In the genomic region with DNA sequence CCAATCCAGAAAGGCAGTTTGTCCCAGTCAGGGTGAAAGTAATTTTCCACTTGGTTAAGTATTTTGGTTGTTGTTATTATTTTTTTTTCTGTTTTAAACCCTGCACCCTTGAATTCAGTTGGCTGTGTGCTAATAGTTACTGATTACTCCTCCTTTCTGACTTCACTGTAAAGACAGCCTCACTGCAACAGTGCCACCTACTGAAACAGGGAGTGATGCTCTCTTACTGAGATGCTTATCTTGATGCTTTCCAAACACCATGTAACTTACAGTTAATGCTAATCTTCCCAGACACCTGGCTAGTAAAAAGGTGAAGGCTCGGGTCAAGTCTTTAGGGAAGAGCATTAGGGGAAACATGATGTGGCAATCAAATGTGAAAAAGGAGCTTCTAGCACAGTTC, we compare ENCODE assay signal across 9 mouse cellular contexts.
DNase-seq lines count a peak whose midpoint lies in the region; ATAC-seq and TF ChIP-seq lines count a peak whose summit lies in the region.
"Had no signal": no experiment of that assay in that cellular context is flagged by ENCODE, and none has a peak within 500 bp of the region (broad histone marks: within the 10 kb centered on the region; RNA-seq: fewer than 3 reads in every experiment).

No protein-coding gene starts in this region.

- no peak for ATAC-seq in erythroblast, adult 5-6 weeks (replicated peaks; ENCODE audit: low FRiP score, poor library complexity, severe bottlenecking)
- no peak for ATAC-seq in midbrain, embryonic 13.5 days
- ATAC-seq: liver, embryonic 12.5 days had no signal

- DNase-seq in kidney, adult 2 months: peak; percentile 30
- no peak for DNase-seq in kidney, adult 11 months
- peak; percentile 3 for DNase-seq in ES-E14 (ENCODE audit: low read depth, low spot score)
- peak; percentile 2 for DNase-seq in brain, embryonic 18.5 days (ENCODE audit: low read depth, low spot score)
- DNase-seq in left cerebral cortex, postnatal 4 days: peak; percentile 11
- DNase-seq in testis, postnatal 10 days (ENCODE audit: low spot score): no peak

- no peak overlapping the region for H3K4me3 ChIP-seq in kidney, adult 2 months (ENCODE audit: insufficient read depth, low read depth, low read length)
- H3K4me3 ChIP-seq in ES-E14 (ENCODE audit: insufficient read depth in 1 of 2, low read depth in 1 of 2, low read length in 2 of 2, poor library complexity in 1 of 2, severe bottlenecking in 1 of 2): no peak overlapping the region
- H3K4me3 ChIP-seq in midbrain, embryonic 13.5 days (replicated peaks): no peak overlapping the region
- H3K4me3 ChIP-seq: liver, embryonic 12.5 days had no signal

- no peak overlapping the region for H3K4me2 ChIP-seq in midbrain, embryonic 13.5 days (replicated peaks)
- H3K4me2 ChIP-seq: liver, embryonic 12.5 days had no signal

- 0 out of 2 replicates have a peak, but pooled peaks have one; percentile 2 for TF ChIP-seq CTCF in kidney, adult 2 months (conservative IDR thresholded peaks at IDR 0.05; ENCODE audit: insufficient read depth, insufficient read length, low read depth, low read length)

- no peaks in the 10 kb centered on the region for H3K27me3 ChIP-seq in kidney, adult 2 months (replicated peaks; ENCODE audit: control insufficient read depth, insufficient read depth, low read length)
- H3K27me3 ChIP-seq in midbrain, embryonic 13.5 days: no peaks in the 10 kb centered on the region
- H3K27me3 ChIP-seq: liver, embryonic 12.5 days had no signal

- in situ Hi-C loops in ES-E14 (cut with MboI; ENCODE audit: low sequenced_read_pairs in 2 of 2, unreplicated experiment in 2 of 2): no loop called here

- intact Hi-C loops in left cerebral cortex, postnatal 4 days (cut with DNase I): loop anchor here (5.0 kb wide), 1 partner anchor 279 kb away; no protein-coding TSS in a partner anchor

- H3K9me3 ChIP-seq in ES-E14 (ENCODE audit: control insufficient read depth, insufficient read depth, low read depth, low read length): no peaks in the 10 kb centered on the region
- no peaks in the 10 kb centered on the region for H3K9me3 ChIP-seq in midbrain, embryonic 13.5 days
- H3K9me3 ChIP-seq: liver, embryonic 12.5 days had no signal

- H3K27ac ChIP-seq in kidney, adult 2 months (ENCODE audit: insufficient read depth, low read depth, low read length): no peak overlapping the region
- no peak overlapping the region for H3K27ac ChIP-seq in ES-E14 (ENCODE audit: insufficient read depth, low read depth, low read length, poor library complexity, severe bottlenecking)
- H3K27ac ChIP-seq in midbrain, embryonic 13.5 days: no peak overlapping the region
- H3K27ac ChIP-seq: liver, embryonic 12.5 days had no signal

- TF ChIP-seq POLR2A in kidney, adult 2 months (IDR thresholded peaks at IDR 0.05; ENCODE audit: low read depth, low read length): no peak

- no peaks in the 10 kb centered on the region for H3K36me3 ChIP-seq in kidney, adult 2 months (ENCODE audit: control insufficient read depth, insufficient read depth, low read length)
- H3K36me3 ChIP-seq in ES-E14 (ENCODE audit: control insufficient read depth, insufficient read depth, low read length, poor library complexity, severe bottlenecking): no peaks in the 10 kb centered on the region
- no peaks in the 10 kb centered on the region for H3K36me3 ChIP-seq in midbrain, embryonic 13.5 days
- H3K36me3 ChIP-seq: liver, embryonic 12.5 days had no signal

- H3K9ac ChIP-seq in ES-E14 (ENCODE audit: insufficient read depth, low read depth, low read length, poor library complexity, severe bottlenecking): no peak overlapping the region
- H3K9ac ChIP-seq in midbrain, embryonic 13.5 days (replicated peaks): no peak overlapping the region
- H3K9ac ChIP-seq: liver, embryonic 12.5 days had no signal

- H3K4me1 ChIP-seq in kidney, adult 2 months (ENCODE audit: control insufficient read depth, insufficient read depth, low read length): no peaks in the 10 kb centered on the region
- H3K4me1 ChIP-seq in ES-E14 (ENCODE audit: control insufficient read depth in 2 of 2, insufficient read depth in 2 of 2, low read length in 2 of 2, poor library complexity in 1 of 2): no peaks in the 10 kb centered on the region
- H3K4me1 ChIP-seq in midbrain, embryonic 13.5 days (replicated peaks): no peaks in the 10 kb centered on the region
- H3K4me1 ChIP-seq: liver, embryonic 12.5 days had no signal

- WGBS in kidney, adult 2 months: 16% methylated on average over 1 of the region's 1 CpGs
- WGBS in midbrain, embryonic 13.5 days: 48% methylated on average over 1 of the region's 1 CpGs

TF ChIP-seq in ES-E14, 5 proteins besides CTCF, POLR2A, EP300 and RAD21:
- no peak for TF ChIP-seq ZC3H11A (IDR thresholded peaks at IDR 0.05; ENCODE audit: borderline replicate concordance, low read depth, low read length)
- TF ChIP-seq MAFK (IDR thresholded peaks at IDR 0.05; ENCODE audit: insufficient read depth, low read depth, low read length): no peak
- TF ChIP-seq CHD2 (IDR thresholded peaks at IDR 0.05; ENCODE audit: low read depth, low read length): no peak
- no peak for TF ChIP-seq ZNF384 (IDR thresholded peaks at IDR 0.05; ENCODE audit: low read depth, low read length)
- no peak for TF ChIP-seq HCFC1 (IDR thresholded peaks at IDR 0.05; ENCODE audit: borderline replicate concordance, insufficient read depth, low read length)

Comparison
In these comparisons a context has a peak if more than half of its experiments do, and no peak if none do; other contexts are left out.
1. DNase-seq: peak in kidney, adult 2 months (single experiment), ES-E14 (single experiment), brain, embryonic 18.5 days (single experiment) and left cerebral cortex, postnatal 4 days (single experiment); none in kidney, adult 11 months (single experiment) and testis, postnatal 10 days (single experiment).